9 mouse cellular contexts compared by ENCODE assay signal in the genomic region with DNA sequence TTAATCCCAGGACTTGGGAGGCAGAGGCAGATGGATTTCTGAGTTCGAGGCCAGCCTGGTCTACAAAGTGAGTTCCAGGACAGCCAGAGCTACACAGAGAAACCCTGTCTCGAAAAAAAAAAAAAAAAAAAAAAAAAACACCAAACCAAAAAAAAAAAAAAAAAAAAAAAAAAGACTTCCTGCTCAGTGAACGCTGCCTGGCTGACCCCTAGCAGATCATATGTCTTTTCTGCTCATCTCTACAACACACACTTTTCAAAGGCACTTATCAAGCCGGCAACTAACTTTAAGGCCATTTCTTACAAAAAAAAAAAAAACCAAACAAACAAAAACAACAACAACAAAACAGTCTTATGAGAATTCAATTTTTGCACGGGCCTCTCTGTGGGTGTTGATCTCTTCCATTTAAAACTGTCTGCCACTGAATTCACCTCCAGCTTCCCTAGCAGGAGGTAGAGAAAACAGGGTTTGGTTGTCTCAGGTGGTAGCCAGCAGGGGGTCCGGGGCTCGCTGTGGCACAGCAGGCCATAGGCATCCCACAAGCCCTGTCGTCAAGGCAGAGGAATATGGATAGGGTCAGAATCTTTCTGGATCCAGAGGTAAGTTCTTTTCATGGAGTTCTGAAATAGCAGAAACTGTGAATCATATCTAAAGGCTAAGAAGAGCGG. TPM values are rescaled to one million over a fixed set of nuclear protein-coding genes. Genes with fewer than 3 reads are reported as not detected.
DNase-seq lines count a peak whose midpoint lies in the region; ATAC-seq and TF ChIP-seq lines count a peak whose summit lies in the region.
"Had no signal": no experiment of that assay in that cellular context is flagged by ENCODE, and none has a peak within 500 bp of the region (broad histone marks: within the 10 kb centered on the region; RNA-seq: fewer than 3 reads in every experiment).

No protein-coding gene starts in this region.

- ATAC-seq in midbrain, embryonic 12.5 days (ENCODE audit: low FRiP score, low read depth): no peak

- 20% methylated on average over 8 of the region's 9 CpGs for WGBS in hindbrain, embryonic 10.5 days
- 28% methylated on average over 8 of the region's 9 CpGs for WGBS in midbrain, embryonic 12.5 days

- no peaks in the 10 kb centered on the region for H3K9me3 ChIP-seq in MEL (replicated peaks; ENCODE audit: insufficient read depth, low read length)
- no peaks in the 10 kb centered on the region for H3K9me3 ChIP-seq in hindbrain, embryonic 10.5 days
- no peaks in the 10 kb centered on the region for H3K9me3 ChIP-seq in midbrain, embryonic 12.5 days
- H3K9me3 ChIP-seq: megakaryocyte, embryonic 14.5 days had no signal

- no peak for TF ChIP-seq EP300 in MEL (IDR thresholded peaks at IDR 0.05; ENCODE audit: low read depth in 1 of 2, low read length in 2 of 2)

- H3K4me2 ChIP-seq in midbrain, embryonic 12.5 days (replicated peaks): peak overlapping the region; percentile 59

- H3K4me1 ChIP-seq in MEL (ENCODE audit: control insufficient read depth in 1 of 2, insufficient read depth in 2 of 2, low read length in 2 of 2): no peaks in the 10 kb centered on the region
- H3K4me1 ChIP-seq in hindbrain, embryonic 10.5 days (replicated peaks): peaks cover 37% of the 10 kb centered on the region
- H3K4me1 ChIP-seq in midbrain, embryonic 12.5 days: peaks cover 22% of the 10 kb centered on the region

- intact Hi-C loops in gastrocnemius, postnatal 36 days (cut with DNase I): no loop called here
- intact Hi-C loops in heart, postnatal 14 days (cut with DNase I): no loop called here

- H3K9ac ChIP-seq in MEL (ENCODE audit: control insufficient read depth, low read depth, low read length, poor library complexity, severe bottlenecking): no peak overlapping the region
- H3K9ac ChIP-seq in midbrain, embryonic 12.5 days (replicated peaks): peak overlapping the region; percentile 100

- H3K4me3 ChIP-seq in MEL (ENCODE audit: control insufficient read depth in 1 of 2, insufficient read depth in 1 of 2, low read depth in 2 of 2, low read length in 2 of 2): no peak overlapping the region
- peak overlapping the region; percentile 99 for H3K4me3 ChIP-seq in hindbrain, embryonic 10.5 days
- peak overlapping the region; percentile 84 for H3K4me3 ChIP-seq in midbrain, embryonic 12.5 days
- H3K4me3 ChIP-seq: megakaryocyte, embryonic 14.5 days had no signal

- no peaks in the 10 kb centered on the region for H3K36me3 ChIP-seq in MEL (ENCODE audit: control insufficient read depth in 1 of 2, insufficient read depth in 2 of 2, low read length in 2 of 2)
- peaks cover 41% of the 10 kb centered on the region for H3K36me3 ChIP-seq in hindbrain, embryonic 10.5 days
- no peaks in the 10 kb centered on the region for H3K36me3 ChIP-seq in midbrain, embryonic 12.5 days

- no peak for TF ChIP-seq CTCF in MEL (IDR thresholded peaks at IDR 0.05 in 2 of 3, conservative IDR thresholded peaks at IDR 0.05 in 1 of 3; ENCODE audit: control insufficient read depth in 1 of 3, insufficient read depth in 1 of 3, low read depth in 2 of 3, low read length in 3 of 3, poor library complexity in 1 of 3, severe bottlenecking in 1 of 3)

- no peak for TF ChIP-seq POLR2A in MEL (IDR thresholded peaks at IDR 0.05; ENCODE audit: control insufficient read depth in 1 of 2, insufficient read depth in 1 of 2, low read depth in 1 of 2, low read length in 2 of 2, poor library complexity in 1 of 2)

- H3K27ac ChIP-seq in MEL (ENCODE audit: control insufficient read depth, low read depth, low read length): no peak overlapping the region
- peak overlapping the region; percentile 100 for H3K27ac ChIP-seq in hindbrain, embryonic 10.5 days
- peak overlapping the region; percentile 100 for H3K27ac ChIP-seq in midbrain, embryonic 12.5 days (replicated peaks)

- peak; percentile 34 to 50 for DNase-seq in cerebellum, postnatal 14 days
- DNase-seq in cerebellum, adult 8-10 months: no peak
- no peak for DNase-seq in MEL (ENCODE audit: low read depth, low spot score)
- DNase-seq in hindbrain, embryonic 10.5 days (ENCODE audit: low spot score): peak; percentile 30
- DNase-seq in gastrocnemius, postnatal 36 days: no peak
- DNase-seq in frontal cortex, postnatal 25 days (ENCODE audit: low spot score in 2 of 2): no peak
- no peak for DNase-seq in heart, postnatal 14 days

- H3K79me2 ChIP-seq in MEL (ENCODE audit: control insufficient read depth, insufficient read depth, low read length, poor library complexity): no peaks in the 10 kb centered on the region

- no peak for TF ChIP-seq RAD21 in MEL (IDR thresholded peaks at IDR 0.05; ENCODE audit: low read depth, low read length)

- no peaks in the 10 kb centered on the region; a peak in 1 of 4 replicates for H3K27me3 ChIP-seq in MEL (ENCODE audit: control insufficient read depth in 1 of 2, insufficient read depth in 2 of 2, low read length in 2 of 2)
- H3K27me3 ChIP-seq in hindbrain, embryonic 10.5 days (ENCODE audit: insufficient read depth, poor library complexity, severe bottlenecking): 0 out of 2 replicates have a peak, but pooled peaks cover 3% of the 10 kb centered on the region
- H3K27me3 ChIP-seq in midbrain, embryonic 12.5 days: no peaks in the 10 kb centered on the region

TF ChIP-seq in MEL, 35 proteins besides CTCF, POLR2A, EP300 and RAD21:
- TF ChIP-seq ZNF384 (IDR thresholded peaks at IDR 0.05; ENCODE audit: low read depth, low read length) (0 out of 2 replicates have a peak, but pooled peaks have one; percentile 28), POLR2AphosphoS5 (IDR thresholded peaks at IDR 0.05; ENCODE audit: borderline replicate concordance, low read depth, low read length) (no peak)

RNA-seq across cellular contexts. Expression of a gene that starts 2.4 kb away (rescaled TPM):
- 0.07 TPM in 1 of 2 replicates, not detected in the other for total RNA-seq in MEL (2012; rRNA removed)
- polyA plus RNA-seq in MEL (2012; ENCODE audit: insufficient read depth in 1 of 2, insufficient read length in 2 of 2, low read depth in 1 of 2, low replicate concordance in 2 of 2, missing spikeins in 1 of 2): under 1 TPM in 1 of 2 experiments, not detected in 1; 0.25 TPM
- 297 and 325 TPM in 2 replicates for polyA plus RNA-seq in hindbrain, embryonic 10.5 days (2016; fragmentation: Nextera tagmentation; extraction: Ambion mirVana)
- 359 and 366 TPM in 2 replicates for polyA plus RNA-seq in midbrain, embryonic 12.5 days (2016; fragmentation: Nextera tagmentation; extraction: Ambion mirVana)
- total RNA-seq in gastrocnemius, postnatal 36 days (2021): 1 to 10 TPM in 1 of 2 experiments, under 1 TPM in 1; 0.52 to 1.0 TPM
- total RNA-seq in heart, postnatal 14 days (2021): 1 to 10 TPM; 5.4 to 5.6 TPM

Comparison
In these comparisons a context has a peak if more than half of its experiments do, and no peak if none do; other contexts are left out.
1. DNase-seq: peak in cerebellum, postnatal 14 days (2 of 2) and hindbrain, embryonic 10.5 days (single experiment); none in cerebellum, adult 8-10 months (single experiment), MEL (single experiment), gastrocnemius, postnatal 36 days (0 of 2), frontal cortex, postnatal 25 days (0 of 2) and heart, postnatal 14 days (0 of 2).
2. H3K4me3 ChIP-seq: peak in hindbrain, embryonic 10.5 days (single experiment) and midbrain, embryonic 12.5 days (single experiment); none in MEL (0 of 2).